Mouse (Mus musculus) macrophage (primary cell): ENCODE measurements around the gene Mief1. TPM values are rescaled to one million over a fixed set of nuclear protein-coding genes. Genes with fewer than 3 reads are reported as not detected.

Source experiments
- H3K27ac ChIP-seq: fragments of 350-480 bp; formaldehyde crosslinking; 2 replicates; pipeline ENCODE4 v1.9.0; 2021
- H3K36me3 ChIP-seq: fragments of 350-480 bp; formaldehyde crosslinking; 2 replicates; pipeline ENCODE4 v1.9.0; 2021; ENCODE audit errors: inconsistent target
- H3K4me3 ChIP-seq: fragments of 350-480 bp; formaldehyde crosslinking; 2 replicates; pipeline ENCODE4 v1.9.0; 2021; ENCODE audit errors: inconsistent target
- H3K79me2 ChIP-seq: fragments of 350-480 bp; formaldehyde crosslinking; 2 replicates; pipeline ENCODE4 v1.9.0; 2021; ENCODE audit errors: inconsistent target
- WGBS: methylation state at CpG from one replicate; pipeline ENCODE4 v1.1.7; 2026; ENCODE audit warnings: inconsistent platforms; ENCODE audit not compliant: missing documents; 5-methylcytosine and 5-hydroxymethylcytosine counted together
- polyA plus RNA-seq: library from polyadenylated mRNA; stranded (reverse); fragments of 250-400 nt; gene quantifications from 3 replicates; pipeline ENCODE4 v1.2.4, GENCODE M21; 2018; ENCODE audit warnings: inconsistent platforms

Mief1 gene
- polyA plus RNA-seq, 1 experiment from 2014 or later = 11.6 TPM

DNA sequence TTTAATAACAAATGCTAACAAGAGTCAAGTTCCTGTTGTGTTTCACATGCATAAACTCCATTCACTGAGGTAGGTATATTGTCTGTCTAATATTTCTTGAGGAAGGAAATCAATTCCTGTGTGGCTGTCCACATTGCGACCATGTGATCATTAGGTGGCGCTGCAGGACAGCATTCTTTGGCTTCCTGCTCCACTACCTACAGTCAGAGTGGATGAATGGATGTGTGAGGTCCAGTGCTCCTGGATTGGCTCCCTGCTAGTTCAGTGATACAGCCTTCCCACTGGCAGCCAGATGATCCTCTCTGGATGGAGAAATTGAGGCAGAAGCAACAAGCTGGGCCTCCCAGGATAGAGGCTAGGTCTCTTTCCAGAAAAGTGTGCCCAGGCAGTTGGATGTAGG is 32.5 kb downstream of the Mief1 start:
- H3K27ac ChIP-seq = no peak overlapping the region
- 6% methylated on average over 2 of the region's 2 CpGs for WGBS
- H3K4me3 ChIP-seq = no peak overlapping the region
- H3K36me3 ChIP-seq = no peaks in the 10 kb centered on the region
- H3K79me2 ChIP-seq = peaks cover 24% of the 10 kb centered on the region

DNA sequence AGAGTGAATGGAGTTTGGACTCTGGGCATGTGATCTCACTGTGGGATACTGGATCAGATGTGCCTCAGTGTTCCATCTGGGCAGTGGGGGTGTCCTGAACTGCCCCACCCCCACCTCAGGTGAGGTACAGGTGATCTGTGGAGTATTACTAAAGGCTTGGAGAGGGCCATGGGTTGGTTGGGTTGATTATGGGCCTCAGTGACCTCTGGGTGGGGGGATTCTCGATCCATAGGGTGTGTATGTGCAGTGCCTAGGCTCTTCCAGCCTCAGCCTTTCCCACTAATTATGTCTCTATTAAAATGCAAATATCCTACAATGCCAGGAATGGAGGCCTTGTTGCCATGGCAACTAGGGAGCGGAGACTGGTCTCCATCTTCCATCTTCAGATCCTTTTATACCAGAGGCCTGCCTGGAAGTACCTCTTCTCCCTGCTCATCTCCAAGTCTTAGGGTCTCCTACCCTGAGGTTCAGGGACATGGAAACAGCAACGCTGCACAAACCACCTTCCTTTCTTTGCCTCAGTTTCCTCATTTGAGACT is 38.1 kb downstream of the Mief1 start:
- H3K79me2 ChIP-seq = no peaks in the 10 kb centered on the region
- WGBS = 85% methylated on average over 3 of the region's 3 CpGs
- H3K4me3 ChIP-seq = no peak overlapping the region
- H3K27ac ChIP-seq = no peak overlapping the region
- H3K36me3 ChIP-seq = no peaks in the 10 kb centered on the region

DNA sequence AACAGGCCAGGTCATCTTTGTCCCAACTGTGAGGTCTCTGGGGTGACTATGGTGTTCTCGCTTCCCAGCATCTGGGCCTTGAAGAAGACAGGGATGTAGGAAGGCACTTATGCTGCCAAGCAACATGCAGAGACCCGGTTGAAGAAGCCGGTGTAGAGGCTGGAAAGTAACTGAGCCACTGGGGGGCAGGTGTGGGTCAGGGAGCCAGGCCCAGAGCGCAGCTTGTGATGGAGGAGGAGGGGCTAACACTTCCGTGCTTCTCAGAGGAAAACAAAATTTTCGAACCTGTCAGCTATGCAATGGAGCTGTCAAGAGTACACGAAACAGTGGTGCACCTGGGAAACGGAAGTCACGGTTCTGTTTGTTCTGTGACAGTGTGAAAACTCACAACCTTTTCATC is 43.3 kb downstream of the Mief1 start:
- WGBS = 47% methylated on average over 9 of the region's 9 CpGs
- Histone ChIP-seq H3K27ac (no peak overlapping the region), H3K36me3 (no peaks in the 10 kb centered on the region), H3K79me2 (no peaks in the 10 kb centered on the region), H3K4me3 (no peak overlapping the region)

DNA sequence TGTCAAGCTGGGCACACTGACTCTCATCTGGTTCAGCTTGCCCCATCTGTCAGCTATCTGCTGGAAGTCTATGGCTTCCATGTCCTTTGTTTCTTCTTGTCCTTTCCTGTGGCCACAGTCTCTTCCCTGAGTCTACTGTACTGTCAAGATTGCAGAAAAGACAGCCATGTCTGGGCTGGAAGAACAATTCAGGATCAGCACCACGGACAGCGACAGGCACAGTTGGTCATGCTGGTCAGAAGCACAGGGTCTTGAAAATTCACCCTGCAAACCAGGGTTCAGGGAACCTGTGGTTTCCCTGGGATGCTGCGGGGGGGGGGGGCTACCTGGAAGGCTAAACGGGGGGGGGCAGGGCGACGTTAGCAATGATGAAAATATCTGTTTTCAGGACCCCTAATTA is 43.8 kb downstream of the Mief1 start:
- H3K36me3 ChIP-seq = no peaks in the 10 kb centered on the region
- WGBS = 12% methylated on average over 5 of the region's 6 CpGs

DNA sequence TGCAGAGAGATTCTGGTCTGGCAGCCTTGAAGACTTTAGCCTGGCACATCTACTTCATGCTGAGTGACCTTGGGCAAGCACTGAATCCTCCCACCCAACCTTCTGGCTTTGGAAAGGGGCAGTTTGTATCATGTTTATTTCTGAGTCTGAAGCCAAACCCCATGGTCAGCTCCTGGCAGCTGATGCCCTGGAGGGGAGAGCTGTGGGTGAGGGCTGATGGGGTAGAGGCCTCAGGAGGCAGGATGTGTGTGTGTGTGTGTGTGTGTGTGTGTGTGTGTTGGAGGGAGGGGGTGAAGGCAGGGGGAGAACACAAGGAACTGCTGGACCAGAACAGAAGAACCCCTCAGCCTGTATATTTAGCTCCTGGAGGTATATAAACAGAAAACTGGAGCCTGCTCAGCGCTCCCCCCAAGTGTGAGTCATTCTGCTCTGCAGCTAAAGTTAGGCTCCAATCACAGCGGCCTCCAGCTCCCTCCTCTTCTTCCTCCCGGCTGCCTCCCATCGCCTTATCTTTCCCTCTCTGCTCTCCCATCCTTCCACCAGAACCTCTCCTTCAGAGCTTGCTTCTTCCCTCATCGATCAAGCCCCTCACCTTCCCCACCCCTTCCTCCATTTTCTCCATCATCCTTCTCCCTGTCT is 44.4 kb downstream of the Mief1 start:
- 67% methylated on average over 5 of the region's 5 CpGs for WGBS
- H3K4me3 ChIP-seq = no peak overlapping the region
- H3K79me2 ChIP-seq = no peaks in the 10 kb centered on the region
- no peaks in the 10 kb centered on the region for H3K36me3 ChIP-seq
- no peak overlapping the region for H3K27ac ChIP-seq

More for the DNA sequence above, 43.8 kb downstream of the Mief1 start:
- H3K27ac ChIP-seq = no peak overlapping the region
- no peak overlapping the region for H3K4me3 ChIP-seq
- no peaks in the 10 kb centered on the region for H3K79me2 ChIP-seq

DNA sequence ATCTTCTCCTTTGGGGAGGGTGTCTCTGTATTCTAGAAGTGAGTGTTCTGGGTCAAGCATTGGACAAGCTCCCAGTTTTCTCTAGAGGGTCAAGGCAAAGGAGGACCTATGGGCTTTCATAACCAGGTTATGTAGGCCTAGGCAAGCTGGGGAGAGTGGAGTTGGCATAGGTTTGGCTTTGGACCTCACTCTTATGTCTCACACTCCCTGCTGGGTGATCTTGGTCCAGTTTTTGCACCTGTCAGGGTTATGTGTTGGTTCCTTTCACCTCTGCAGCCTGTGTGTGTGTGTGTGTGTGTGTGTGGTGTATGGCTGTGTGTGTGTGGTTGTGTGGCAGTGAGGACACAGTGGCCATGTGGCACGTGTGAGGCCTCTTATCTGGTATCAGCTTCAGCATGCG is 45.2 kb downstream of the Mief1 start:
- Histone ChIP-seq H3K4me3 (no peak overlapping the region), H3K36me3 (no peaks in the 10 kb centered on the region), H3K27ac (no peak overlapping the region), H3K79me2 (no peaks in the 10 kb centered on the region)
- 100% methylated on average over 1 of the region's 2 CpGs for whole genome bisulfite sequencing

DNA sequence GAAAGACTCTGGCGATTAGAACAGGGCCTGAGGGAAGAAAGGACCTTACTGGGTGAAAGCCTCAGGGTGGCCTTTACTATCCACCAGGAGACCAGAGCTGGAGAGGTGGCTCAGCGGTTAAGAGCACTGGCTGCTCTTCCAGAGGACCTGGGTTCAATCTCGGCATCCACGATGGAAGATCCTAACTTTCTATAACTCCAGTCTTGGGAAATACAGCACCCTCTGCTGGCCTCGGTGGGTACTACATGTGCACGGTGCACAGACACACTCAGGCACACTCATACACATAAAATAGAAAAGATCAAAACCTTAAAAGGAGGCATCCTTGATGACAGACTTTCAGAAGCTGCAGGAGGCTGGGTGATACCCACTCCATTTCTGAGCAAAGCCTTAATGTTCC is 46.8 kb downstream of the Mief1 start:
- H3K27ac ChIP-seq = no peak overlapping the region
- no peak overlapping the region for H3K4me3 ChIP-seq
- 23% methylated on average over 6 of the region's 6 CpGs for WGBS
- H3K36me3 ChIP-seq = no peaks in the 10 kb centered on the region
- no peaks in the 10 kb centered on the region for H3K79me2 ChIP-seq

DNA sequence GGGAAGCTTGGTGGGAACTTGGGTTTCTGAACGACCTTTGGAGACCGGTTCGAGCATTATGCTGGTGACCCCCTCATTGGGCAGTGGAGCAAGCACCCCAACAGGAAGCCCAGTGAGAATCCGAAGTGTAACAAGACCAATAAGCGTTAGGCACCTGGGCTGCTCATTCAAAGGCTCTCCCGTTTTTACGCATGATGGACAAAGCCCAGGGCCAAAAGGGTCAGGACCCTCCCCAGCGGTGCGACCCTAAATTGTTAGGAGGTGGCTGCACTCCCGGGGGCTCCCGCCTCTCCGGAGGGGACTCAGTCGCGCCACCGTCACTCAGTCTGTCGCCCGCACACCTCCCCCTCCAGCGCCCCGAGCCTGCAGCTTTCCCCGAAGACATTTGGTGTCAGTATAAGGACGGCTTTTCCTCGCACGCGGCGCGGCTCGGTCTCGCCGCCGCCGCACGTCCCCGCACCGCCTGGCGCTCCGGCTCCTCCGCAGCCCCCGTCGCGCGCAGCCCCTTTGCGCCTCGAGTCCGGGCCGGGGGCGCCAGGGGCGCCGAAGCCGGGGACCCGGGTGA is 53.1 kb downstream of the Mief1 start, which contains the start of gene Cacna1i:
Gene Cacna1i (plus strand): TSS at position 388 of the 565 bp plus-strand sequence.
- no peaks in the 10 kb centered on the region for H3K36me3 ChIP-seq
- H3K27ac ChIP-seq = no peak within 1 kb of the TSS
- no peak within 1 kb of the TSS for H3K4me3 ChIP-seq
- no peaks in the 10 kb centered on the region for H3K79me2 ChIP-seq
- WGBS = 2% methylated on average over 49 of the region's 50 CpGs

DNA sequence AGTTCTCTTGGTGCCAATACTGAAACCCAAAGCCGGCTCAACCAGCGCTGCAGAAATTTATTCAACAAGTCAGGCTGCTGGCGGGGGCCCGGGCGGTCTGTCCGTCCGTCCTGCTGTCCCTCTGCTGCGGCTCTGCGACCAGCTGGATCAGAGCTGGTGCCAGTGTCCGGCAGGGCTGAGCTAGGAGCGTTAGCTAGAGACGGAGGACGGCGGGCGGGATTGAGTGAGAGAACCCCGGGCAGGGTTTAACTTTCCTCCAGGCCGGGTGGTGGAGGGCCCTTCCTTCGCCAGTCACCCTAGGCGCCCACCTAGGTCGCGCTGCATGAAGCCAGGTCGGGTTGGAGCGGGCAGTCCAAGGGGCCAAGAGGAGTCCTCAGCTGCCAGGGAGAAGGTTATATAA is 54.2 kb downstream of the Mief1 start:
- WGBS = 10% methylated on average over 23 of the region's 23 CpGs
- no peaks in the 10 kb centered on the region for H3K79me2 ChIP-seq
- H3K4me3 ChIP-seq = no peak overlapping the region
- H3K27ac ChIP-seq = no peak overlapping the region
- H3K36me3 ChIP-seq = no peaks in the 10 kb centered on the region

DNA sequence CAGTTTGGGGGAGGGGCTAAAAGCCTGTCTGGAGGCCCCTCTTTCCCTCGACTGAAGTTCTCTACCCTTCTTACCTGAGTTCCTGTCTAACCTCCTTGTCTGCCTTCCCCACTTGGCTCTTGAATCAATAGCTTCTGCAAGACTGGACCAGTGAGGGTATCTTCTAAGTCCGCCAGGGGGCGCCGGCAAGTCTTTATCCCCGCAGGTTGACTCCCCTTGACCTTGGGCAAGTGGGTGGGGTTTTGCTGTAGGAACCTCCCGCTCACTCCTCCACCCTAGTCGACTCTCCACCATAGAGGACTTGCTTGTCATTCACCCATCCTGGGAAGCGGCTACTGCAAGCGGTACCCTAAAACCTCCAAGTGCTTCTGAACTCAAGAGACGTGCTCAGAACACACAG is 55.6 kb downstream of the Mief1 start:
- 15% methylated on average over 10 of the region's 10 CpGs for WGBS
- Histone ChIP-seq H3K36me3 (no peaks in the 10 kb centered on the region), H3K4me3 (no peak overlapping the region), H3K79me2 (no peaks in the 10 kb centered on the region), H3K27ac (no peak overlapping the region)

DNA sequence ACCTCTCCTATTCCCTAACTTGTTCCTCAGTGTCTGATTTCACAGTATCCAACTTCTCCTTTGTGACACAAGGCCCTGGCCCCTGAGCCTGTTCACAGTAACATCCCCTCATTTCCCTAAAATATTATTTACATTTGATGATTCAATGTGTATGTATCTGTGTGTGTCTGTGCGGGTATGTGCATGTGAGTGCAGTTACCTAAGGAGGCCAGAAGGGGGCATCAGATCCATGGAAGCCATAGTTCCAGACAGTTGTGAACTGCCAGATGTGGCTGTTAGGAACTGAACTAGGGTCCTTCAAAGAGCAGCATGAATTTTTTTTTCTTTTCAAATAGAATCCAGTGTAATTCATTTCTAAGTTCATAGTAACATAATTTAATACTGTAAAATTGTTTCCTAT is 63.3 kb downstream of the Mief1 start:
- no peak overlapping the region for H3K4me3 ChIP-seq
- H3K36me3 ChIP-seq = no peaks in the 10 kb centered on the region
- no peak overlapping the region for H3K27ac ChIP-seq
- WGBS = 100% methylated on average over 1 of the region's 1 CpGs
- H3K79me2 ChIP-seq = no peaks in the 10 kb centered on the region

Other genes with a start within 250 kb of the Mief1 start
- 10.0 to 24.1 TPM (median 11.9 TPM) in 3 replicates for gene Pdgfb, start 219.0 kb upstream of the Mief1 start, polyA plus RNA-seq
- gene Syngr1, start 142.7 kb upstream of the Mief1 start, polyA plus RNA-seq = 139 to 428 TPM (median 314 TPM) in 3 replicates
- gene Rpl3, start 142.2 kb upstream of the Mief1 start, polyA plus RNA-seq = 633 to 940 TPM (median 770 TPM) in 3 replicates
- gene Tab1, start 100.9 kb upstream of the Mief1 start, polyA plus RNA-seq = 10.5 to 14.4 TPM (median 12.8 TPM) in 3 replicates
- gene Mgat3, start 60.3 kb upstream of the Mief1 start, polyA plus RNA-seq = 0.03 TPM in 1 of 3 replicates, not detected in the others
- gene AC140267.1, start 1.8 kb downstream of the Mief1 start, polyA plus RNA-seq = not detected in 3 replicates
- 80.3 to 97.1 TPM (median 95.4 TPM) in 3 replicates for gene Atf4, start 21.2 kb downstream of the Mief1 start, polyA plus RNA-seq
- 26.4 to 49.1 TPM (median 28.5 TPM) in 3 replicates for gene Rps19bp1, start 30.3 kb downstream of the Mief1 start, polyA plus RNA-seq
- gene Cacna1i, start 53.2 kb downstream of the Mief1 start, polyA plus RNA-seq = not detected in 3 replicates